7 mouse cellular contexts compared by ENCODE assay signal in genomic region chr11:51633200-51633599, GRCm38 (mm10). TPM values are rescaled to one million over a fixed set of nuclear protein-coding genes. Genes with fewer than 3 reads are reported as not detected.
DNase-seq lines count a peak whose midpoint lies in the region; TF ChIP-seq lines count a peak whose summit lies in the region.
"Not testable (repeated sequence)": the region's sequence is repeated elsewhere in the genome, so short reads cannot be mapped to it uniquely, and the experiment has no call there.
"Had no signal": no experiment of that assay in that cellular context is flagged by ENCODE, and none has a peak within 500 bp of the region (broad histone marks: within the 10 kb centered on the region; RNA-seq: fewer than 3 reads in every experiment).

No protein-coding gene starts in this region.

- not testable (repeated sequence) for H3K4me1 ChIP-seq in ES-Bruce4 (ENCODE audit: control insufficient read depth, insufficient read depth, low read length)
- peaks cover 12 to 54% of the 10 kb centered on the region in 2 experiments for H3K4me1 ChIP-seq in MEL (ENCODE audit: control insufficient read depth in 1 of 2, insufficient read depth in 2 of 2, low read length in 2 of 2)
- peaks cover 48% of the 10 kb centered on the region for H3K4me1 ChIP-seq in bone marrow macrophage, adult 2 months (ENCODE audit: control insufficient read depth, insufficient read depth, low read length)

- H3K36me3 ChIP-seq in ES-Bruce4 (ENCODE audit: control insufficient read depth, insufficient read depth, low read length, poor library complexity, severe bottlenecking) (peaks cover 13% of the 10 kb centered on the region), MEL (ENCODE audit: control insufficient read depth in 1 of 2, insufficient read depth in 2 of 2, low read length in 2 of 2) (peaks cover 2 to 47% of the 10 kb centered on the region in 2 experiments; a peak in 2 of 4 replicates)
- H3K36me3 ChIP-seq in splenic B cell, adult 2 months (ENCODE audit: control insufficient read depth, insufficient read depth, low read length, poor library complexity, severe bottlenecking): not testable (repeated sequence)

- TF ChIP-seq EP300 in ES-Bruce4 (IDR thresholded peaks at IDR 0.05; ENCODE audit: insufficient read depth, low read depth, low read length): not testable (repeated sequence)
- TF ChIP-seq EP300 in MEL (IDR thresholded peaks at IDR 0.05; ENCODE audit: low read depth in 1 of 2, low read length in 2 of 2): 0 out of 4 replicates have a peak, but pooled peaks of 1 of the 2 experiments have one; percentile 19

- H3K27me3 ChIP-seq in ES-Bruce4 (ENCODE audit: control insufficient read depth, insufficient read depth, low read length, poor library complexity, severe bottlenecking); MEL (ENCODE audit: control insufficient read depth in 1 of 2, insufficient read depth in 2 of 2, low read length in 2 of 2); splenic B cell, adult 2 months (ENCODE audit: control insufficient read depth, insufficient read depth, low read length, poor library complexity, severe bottlenecking): not testable (repeated sequence)

- peaks cover 36% of the 10 kb centered on the region for H3K79me2 ChIP-seq in MEL (ENCODE audit: control insufficient read depth, insufficient read depth, low read length, poor library complexity)

- not testable (repeated sequence) for H3K9me3 ChIP-seq in ES-Bruce4 (replicated peaks; ENCODE audit: control insufficient read depth, insufficient read depth, low read length, poor library complexity, severe bottlenecking); MEL (replicated peaks; ENCODE audit: insufficient read depth, low read length)

- 0 out of 2 replicates have a peak overlapping the region, but pooled peaks have one; percentile 88 for H3K27ac ChIP-seq in ES-Bruce4 (ENCODE audit: insufficient read depth, low read length)
- H3K27ac ChIP-seq in MEL (ENCODE audit: control insufficient read depth, low read depth, low read length): peak overlapping the region; percentile 2; the same call in 1 of the 2 replicates
- peak overlapping the region; percentile 13; the same call in 1 of the 2 replicates for H3K27ac ChIP-seq in bone marrow macrophage, adult 2 months (ENCODE audit: insufficient read depth, low read depth, low read length)

- TF ChIP-seq POLR2A in ES-Bruce4 (IDR thresholded peaks at IDR 0.05; ENCODE audit: insufficient read depth, low read length); MEL (IDR thresholded peaks at IDR 0.05; ENCODE audit: control insufficient read depth in 1 of 2, insufficient read depth in 1 of 2, low read depth in 1 of 2, low read length in 2 of 2, poor library complexity in 1 of 2); bone marrow macrophage, adult 2 months (IDR thresholded peaks at IDR 0.05; ENCODE audit: borderline replicate concordance, low read depth, low read length): not testable (repeated sequence)

- not testable (repeated sequence) for TF ChIP-seq CTCF in ES-Bruce4 (IDR thresholded peaks at IDR 0.05; ENCODE audit: low read depth, low read length); MEL (IDR thresholded peaks at IDR 0.05 in 2 of 3, conservative IDR thresholded peaks at IDR 0.05 in 1 of 3; ENCODE audit: control insufficient read depth in 1 of 3, insufficient read depth in 1 of 3, low read depth in 2 of 3, low read length in 3 of 3, poor library complexity in 1 of 3, severe bottlenecking in 1 of 3); bone marrow macrophage, adult 2 months (IDR thresholded peaks at IDR 0.05; ENCODE audit: low read depth, low read length)

- not testable (repeated sequence) for H3K4me3 ChIP-seq in ES-Bruce4 (ENCODE audit: low read depth, low read length); MEL (ENCODE audit: control insufficient read depth in 1 of 2, insufficient read depth in 1 of 2, low read depth in 2 of 2, low read length in 2 of 2); bone marrow macrophage, adult 2 months (ENCODE audit: insufficient read depth, low read length)

- DNase-seq in B cell, adult 2 months: peak; percentile 42 to 54
- DNase-seq in MEL (ENCODE audit: low read depth, low spot score): peak; percentile 75
- peak; percentile 40 for DNase-seq in splenic B cell, adult 2 months (ENCODE audit: low read depth, low spot score)

- TF ChIP-seq RAD21 in MEL (IDR thresholded peaks at IDR 0.05; ENCODE audit: low read depth, low read length): not testable (repeated sequence)

- H3K9ac ChIP-seq in ES-Bruce4 (ENCODE audit: low read depth, poor library complexity, severe bottlenecking); MEL (ENCODE audit: control insufficient read depth, low read depth, low read length, poor library complexity, severe bottlenecking): not testable (repeated sequence)

TF ChIP-seq in MEL, 35 proteins besides CTCF, POLR2A, EP300 and RAD21:
- TF ChIP-seq MXI1 (IDR thresholded peaks at IDR 0.05; ENCODE audit: low read depth, low read length) (0 out of 2 replicates have a peak, but pooled peaks have one; percentile 29), TBP (IDR thresholded peaks at IDR 0.05; ENCODE audit: low read depth, low read length) (0 out of 2 replicates have a peak, but pooled peaks have one; percentile 51)

RNA-seq across cellular contexts. Expression of gene Rmnd5b, which starts 2.5 kb away (rescaled TPM):
- polyA plus RNA-seq in ES-Bruce4 (2011; ENCODE audit: insufficient read depth, insufficient read length, low read depth, missing spikeins) (17.9 and 20.2 TPM in 2 replicates), MEL (2012; ENCODE audit: insufficient read depth in 1 of 2, insufficient read length in 2 of 2, low read depth in 1 of 2, low replicate concordance in 2 of 2, missing spikeins in 1 of 2) (10 to 100 TPM in 1 of 2 experiments, not detected in 1; 63.0 TPM)
- 52.5 and 55.1 TPM in 2 replicates for total RNA-seq in MEL (2012; rRNA removed)
- polyA plus RNA-seq in bone marrow macrophage, adult 2 months (2012; ENCODE audit: insufficient read depth, insufficient read length, missing spikeins): 42.4 and 43.7 TPM in 2 replicates

RNA-seq across cellular contexts. Expression of gene Nhp2, which starts 13.7 kb away (rescaled TPM):
- polyA plus RNA-seq in ES-Bruce4 (2011; ENCODE audit: insufficient read depth, insufficient read length, low read depth, missing spikeins) (202 and 205 TPM in 2 replicates), MEL (2012; ENCODE audit: insufficient read depth in 1 of 2, insufficient read length in 2 of 2, low read depth in 1 of 2, low replicate concordance in 2 of 2, missing spikeins in 1 of 2) (1,000 to 10,000 TPM in 1 of 2 experiments, 100 to 1,000 TPM in 1; 739 to 6,489 TPM)
- total RNA-seq in MEL (2012; rRNA removed): 588 and 649 TPM in 2 replicates
- 33.9 and 38.8 TPM in 2 replicates for polyA plus RNA-seq in bone marrow macrophage, adult 2 months (2012; ENCODE audit: insufficient read depth, insufficient read length, missing spikeins)

RNA-seq across cellular contexts. Expression of gene N4bp3, which starts 17.4 kb away (rescaled TPM):
- polyA plus RNA-seq in ES-Bruce4 (2011; ENCODE audit: insufficient read depth, insufficient read length, low read depth, missing spikeins) (18.5 and 19.9 TPM in 2 replicates), MEL (2012; ENCODE audit: insufficient read depth in 1 of 2, insufficient read length in 2 of 2, low read depth in 1 of 2, low replicate concordance in 2 of 2, missing spikeins in 1 of 2) (10 to 100 TPM in 1 of 2 experiments, not detected in 1; 11.5 TPM)
- 6.9 and 7.1 TPM in 2 replicates for total RNA-seq in MEL (2012; rRNA removed)
- 8.7 and 9.8 TPM in 2 replicates for polyA plus RNA-seq in bone marrow macrophage, adult 2 months (2012; ENCODE audit: insufficient read depth, insufficient read length, missing spikeins)

RNA-seq across cellular contexts. Expression of gene D930048N14Rik, which starts 17.6 kb away (rescaled TPM):
- polyA plus RNA-seq in ES-Bruce4 (2011; ENCODE audit: insufficient read depth, insufficient read length, low read depth, missing spikeins) (10.1 and 10.6 TPM in 2 replicates), MEL (2012; ENCODE audit: insufficient read depth in 1 of 2, insufficient read length in 2 of 2, low read depth in 1 of 2, low replicate concordance in 2 of 2, missing spikeins in 1 of 2) (1 to 10 TPM in 1 of 2 experiments, not detected in 1; 2.1 TPM)
- total RNA-seq in MEL (2012; rRNA removed): 0.39 and 0.56 TPM in 2 replicates
- 8.1 and 9.2 TPM in 2 replicates for polyA plus RNA-seq in bone marrow macrophage, adult 2 months (2012; ENCODE audit: insufficient read depth, insufficient read length, missing spikeins)
- polyA plus RNA-seq: erythroblast, embryonic 14.5 days; G1E had no signal

RNA-seq across cellular contexts. Expression of gene Hnrnpab, which starts 26.6 kb away (rescaled TPM):
- polyA plus RNA-seq in ES-Bruce4 (2011; ENCODE audit: insufficient read depth, insufficient read length, low read depth, missing spikeins) (609 and 639 TPM in 2 replicates), MEL (2012; ENCODE audit: insufficient read depth in 1 of 2, insufficient read length in 2 of 2, low read depth in 1 of 2, low replicate concordance in 2 of 2, missing spikeins in 1 of 2) (1,000 to 10,000 TPM in 1 of 2 experiments, 100 to 1,000 TPM in 1; 184 to 1,104 TPM)
- total RNA-seq in MEL (2012; rRNA removed): 894 and 908 TPM in 2 replicates
- polyA plus RNA-seq in bone marrow macrophage, adult 2 months (2012; ENCODE audit: insufficient read depth, insufficient read length, missing spikeins): 144 and 159 TPM in 2 replicates

Comparison
In these comparisons a context has a peak if more than half of its experiments do, and no peak if none do; other contexts are left out.
1. H3K27ac ChIP-seq: peak in every context shown above with its lines; median percentile 88 in ES-Bruce4; 13 in bone marrow macrophage, adult 2 months; 2 in MEL.